ENCODE assay signal across 16 mouse cellular contexts in the genomic region with DNA sequence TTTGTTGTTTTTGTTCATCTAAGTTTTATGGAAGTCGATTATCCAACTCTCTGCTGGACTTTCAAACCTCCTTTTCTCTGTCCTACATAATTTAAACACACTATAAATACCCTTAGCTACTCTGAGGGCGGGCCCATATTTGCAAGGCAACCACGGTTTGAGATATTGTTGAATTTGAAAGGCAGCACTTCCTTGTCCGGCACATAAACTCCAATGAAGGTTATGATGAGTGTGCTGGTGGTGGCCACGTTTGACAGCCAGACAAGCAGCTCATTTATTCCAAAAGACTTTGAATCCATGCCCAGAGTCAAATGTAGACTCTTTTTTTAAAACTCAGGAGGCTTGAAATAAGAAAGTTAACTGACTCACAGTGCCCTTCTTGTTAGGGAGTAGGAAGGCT. TPM values are rescaled to one million over a fixed set of nuclear protein-coding genes. Genes with fewer than 3 reads are reported as not detected.
DNase-seq lines count a peak whose midpoint lies in the region; ATAC-seq and TF ChIP-seq lines count a peak whose summit lies in the region.
"Had no signal": no experiment of that assay in that cellular context is flagged by ENCODE, and none has a peak within 500 bp of the region (broad histone marks: within the 10 kb centered on the region; RNA-seq: fewer than 3 reads in every experiment).

No protein-coding gene starts in this region.

- no peak overlapping the region for H3K4me3 ChIP-seq in heart, embryonic 12.5 days
- H3K4me3 ChIP-seq in kidney, embryonic 15.5 days (replicated peaks) = no peak overlapping the region

- 59% methylated on average over 5 of the region's 5 CpGs for WGBS in heart, embryonic 12.5 days
- 50% methylated on average over 5 of the region's 5 CpGs for WGBS in kidney, embryonic 15.5 days

- no peak for TF ChIP-seq CTCF in Patski (IDR thresholded peaks at IDR 0.05)

- in situ Hi-C loops in Patski (cut with MboI; ENCODE audit: low pct_unique_long_range_greater_than_20kb) = no loop called here

- H3K4me2 ChIP-seq in heart, embryonic 12.5 days = no peak overlapping the region
- H3K4me2 ChIP-seq in kidney, embryonic 15.5 days = no peak overlapping the region

- peaks cover 14% of the 10 kb centered on the region; the same call in 1 of the 2 replicates for H3K4me1 ChIP-seq in heart, embryonic 12.5 days (replicated peaks)
- peaks cover 11% of the 10 kb centered on the region for H3K4me1 ChIP-seq in kidney, embryonic 15.5 days

- H3K9me3 ChIP-seq in heart, embryonic 12.5 days (replicated peaks) = 0 out of 2 replicates have a peak, but pooled peaks cover 3% of the 10 kb centered on the region
- H3K9me3 ChIP-seq in kidney, embryonic 15.5 days (replicated peaks) = no peaks in the 10 kb centered on the region

- H3K27ac ChIP-seq in heart, embryonic 12.5 days (ENCODE audit: poor library complexity, severe bottlenecking) = peak overlapping the region; percentile 59
- peak overlapping the region; percentile 82 for H3K27ac ChIP-seq in kidney, embryonic 15.5 days

- no peak for DNase-seq in heart, postnatal 25 days (ENCODE audit: low spot score)
- no peak for DNase-seq in kidney, postnatal 36 days
- no peak for DNase-seq in Patski (ENCODE audit: low read depth, low spot score)
- peak; percentile 19 for DNase-seq in lung, postnatal 10 days
- DNase-seq in urinary bladder, adult 18-20 months (ENCODE audit: low spot score in 2 of 2) = no peak
- no peak for DNase-seq in layer of hippocampus, postnatal 10 days (ENCODE audit: low spot score in 2 of 2)

- no peaks in the 10 kb centered on the region for H3K36me3 ChIP-seq in heart, embryonic 12.5 days
- H3K36me3 ChIP-seq in kidney, embryonic 15.5 days = no peaks in the 10 kb centered on the region

- no peak overlapping the region for H3K9ac ChIP-seq in heart, embryonic 12.5 days
- H3K9ac ChIP-seq in kidney, embryonic 15.5 days = no peak overlapping the region

- CTCF ChIA-PET in Patski (lab: Charles Lee) = interaction anchor here (0.8 to 2.5 kb wide), 7 partner anchors 9 to 292 kb away, joined by 3 to 11 read pairs (median 4); no protein-coding TSS in a partner anchor

- POLR2A ChIA-PET in Patski (lab: Charles Lee) = interaction anchor here (0.8 kb wide), 1 partner anchor 15 kb away, joined by 3 read pairs; no protein-coding TSS in a partner anchor

- no peak for ATAC-seq in heart, embryonic 12.5 days (ENCODE audit: insufficient number of reproducible peaks, low FRiP score)
- no peak for ATAC-seq in kidney, embryonic 15.5 days (replicated peaks; ENCODE audit: low FRiP score)
- ATAC-seq in Patski = peak; percentile 16
- ATAC-seq: forebrain, embryonic 14.5 days had no signal

- H3K27me3 ChIP-seq in heart, embryonic 12.5 days (replicated peaks) = no peaks in the 10 kb centered on the region
- no peaks in the 10 kb centered on the region for H3K27me3 ChIP-seq in kidney, embryonic 15.5 days
- no peaks in the 10 kb centered on the region for H3K27me3 ChIP-seq in Patski

- intact Hi-C loops in heart, postnatal 25 days (cut with DNase I) = no loop called here

RNA-seq across cellular contexts. Expression of a gene that starts 33.3 kb away (rescaled TPM):
- not detected in 2 replicates for polyA plus RNA-seq in heart, embryonic 12.5 days (2016; fragmentation: Nextera tagmentation; extraction: Ambion mirVana)
- total RNA-seq in heart, postnatal 25 days (2021) = 1 to 10 TPM; 4.9 to 6.9 TPM
- polyA plus RNA-seq in kidney, embryonic 15.5 days (2015; fragmentation: Nextera tagmentation; extraction: Ambion mirVana) = not detected in 2 replicates
- polyA plus RNA-seq in Patski (2021) = not detected
- total RNA-seq in layer of hippocampus, postnatal 10 days (2021) = not detected
- total RNA-seq: adrenal gland, adult 2 months; granulocyte monocyte progenitor cell, adult 5-6 weeks; midbrain, postnatal 0 days had no signal
- polyA plus RNA-seq: adrenal gland, adult 2 months; C2C12; forebrain, embryonic 14.5 days; liver, embryonic 16.5 days; midbrain, postnatal 0 days; small intestine, adult 2 months; thymus, postnatal 0 days had no signal
